Mouse (Mus musculus): ENCODE results near the gene Lsm2. TPM values are rescaled to one million over a fixed set of nuclear protein-coding genes. Genes with fewer than 3 reads are reported as not detected.
A peak's percentile ranks its signal among the peaks of the same experiment; 100 is the strongest.
"Not testable (repeated sequence)": the region's sequence is repeated elsewhere in the genome, so short reads cannot be mapped to it uniquely, and the experiment has no call there.

Gene Lsm2
- polyA plus RNA-seq, 1 experiment: 95.0 TPM

DNA sequence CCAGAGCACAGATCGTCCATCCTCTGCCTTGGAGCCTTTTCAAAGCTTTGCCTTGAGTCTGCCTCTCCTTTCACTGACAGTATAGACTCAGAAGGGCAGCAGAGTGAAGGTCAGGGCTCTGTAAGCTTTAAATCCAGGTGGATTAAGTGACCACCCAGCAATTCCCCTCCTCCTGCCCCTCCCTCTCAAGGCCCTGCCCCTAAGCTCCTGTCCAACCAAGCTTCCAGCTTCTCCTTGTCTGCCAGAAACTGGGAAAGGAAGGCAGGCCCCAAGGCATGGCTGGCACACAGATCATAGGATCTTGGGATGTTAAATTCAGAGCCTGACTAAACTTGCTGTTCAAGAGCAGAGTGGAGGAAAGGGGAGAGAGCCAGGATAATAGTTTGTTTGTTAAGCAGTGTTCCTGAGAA, 17.0 kb upstream of the Lsm2 start:
- Histone ChIP-seq H3K9me3 (no peaks in the 10 kb centered on the region), H3K4me3 (replicated peaks) (no peak overlapping the region), H3K36me3 (replicated peaks; ENCODE audit: low read length) (no peaks in the 10 kb centered on the region), H3K27me3 (replicated peaks) (peaks cover 74% of the 10 kb centered on the region), H3K4me1 (peaks cover 36% of the 10 kb centered on the region)
- no peak for TF ChIP-seq FLI1 (IDR thresholded peaks at IDR 0.05; ENCODE audit: low read length)
- TF ChIP-seq GATA1 (IDR thresholded peaks at IDR 0.05; ENCODE audit: borderline replicate concordance, low read length): no peak

GRCm38 (mm10) chr17:34965627-34966026, 16.0 kb upstream of the Lsm2 start:
- no peak for TF ChIP-seq GATA1 (IDR thresholded peaks at IDR 0.05; ENCODE audit: borderline replicate concordance, low read length)
- TF ChIP-seq FLI1 (IDR thresholded peaks at IDR 0.05; ENCODE audit: low read length): no peak
- Histone ChIP-seq H3K4me1 (peaks cover 30% of the 10 kb centered on the region), H3K36me3 (replicated peaks; ENCODE audit: low read length) (no peaks in the 10 kb centered on the region), H3K27me3 (replicated peaks) (peaks cover 69% of the 10 kb centered on the region), H3K9me3 (no peaks in the 10 kb centered on the region), H3K4me3 (replicated peaks) (no peak overlapping the region)

DNA sequence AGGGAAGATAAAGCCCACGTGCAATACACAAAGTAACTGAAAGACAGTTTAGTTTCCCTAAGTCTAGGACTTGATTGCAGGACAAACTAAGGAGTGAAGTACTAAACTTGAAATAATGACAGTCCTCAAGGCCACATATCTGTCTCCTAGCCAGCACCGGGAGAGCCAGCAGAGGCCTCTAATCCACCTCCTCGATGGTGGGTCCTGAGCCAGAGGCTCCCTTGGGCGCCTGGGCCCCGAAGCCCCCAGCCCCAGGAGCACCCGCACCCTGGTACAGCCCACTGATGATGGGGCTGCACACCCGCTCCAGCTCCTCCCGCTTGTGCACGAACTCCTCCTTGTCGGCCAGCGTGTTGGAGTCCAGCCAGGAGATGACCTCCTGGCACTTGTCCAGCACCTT, 11.8 kb upstream of the Lsm2 start, which contains the start of gene Gm20481:
Gene Gm20481, plus strand, starts transcription at position 91 of the 400 bp plus-strand sequence.
- not testable (repeated sequence) for H3K4me3 ChIP-seq (replicated peaks); H3K9me3 ChIP-seq; H3K36me3 ChIP-seq (replicated peaks; ENCODE audit: low read length)
- peaks cover 57% of the 10 kb centered on the region for H3K27me3 ChIP-seq (replicated peaks)
- H3K4me1 ChIP-seq: peaks cover 27% of the 10 kb centered on the region

- peaks cover 20% of the 10 kb centered on the region for H3K4me1 ChIP-seq
- not testable (repeated sequence) for H3K4me3 ChIP-seq (replicated peaks); H3K36me3 ChIP-seq (replicated peaks; ENCODE audit: low read length); H3K9me3 ChIP-seq
- H3K27me3 ChIP-seq (replicated peaks): peaks cover 54% of the 10 kb centered on the region
Observed at GRCm38 (mm10) chr17:34970850-34971249, 10.8 kb upstream of the Lsm2 start.

- H3K4me3 ChIP-seq (replicated peaks); H3K9me3 ChIP-seq; H3K36me3 ChIP-seq (replicated peaks; ENCODE audit: low read length): not testable (repeated sequence)
- peaks cover 22% of the 10 kb centered on the region for H3K4me1 ChIP-seq
- H3K27me3 ChIP-seq (replicated peaks): peaks cover 50% of the 10 kb centered on the region
Observed at GRCm38 (mm10) chr17:34971694-34972068, 10.0 kb upstream of the Lsm2 start.

- not testable (repeated sequence) for H3K9me3 ChIP-seq; H3K36me3 ChIP-seq (replicated peaks; ENCODE audit: low read length)
- H3K4me3 ChIP-seq (replicated peaks): peak within 1 kb of the TSS; percentile 90
- H3K4me1 ChIP-seq: peaks cover 22% of the 10 kb centered on the region
- peaks cover 50% of the 10 kb centered on the region for H3K27me3 ChIP-seq (replicated peaks)
Observed at GRCm38 (mm10) chr17:34972069-34972749, 9.5 kb upstream of the Lsm2 start, which contains the start of the genes Hspa1a and Hspa1l. Gene Hspa1a (minus strand): TSS chr17:34972156. Gene Hspa1l (plus strand): TSS chr17:34972703.

- Histone ChIP-seq H3K36me3 (replicated peaks; ENCODE audit: low read length) (no peaks in the 10 kb centered on the region), H3K4me3 (replicated peaks) (no peak overlapping the region), H3K9me3 (no peaks in the 10 kb centered on the region), H3K4me1 (peaks cover 17% of the 10 kb centered on the region), H3K27me3 (replicated peaks) (peaks cover 30% of the 10 kb centered on the region)
- TF ChIP-seq FLI1 (IDR thresholded peaks at IDR 0.05; ENCODE audit: low read length): no peak
- no peak for TF ChIP-seq GATA1 (IDR thresholded peaks at IDR 0.05; ENCODE audit: borderline replicate concordance, low read length)
Observed at GRCm38 (mm10) chr17:34975581-34976492, 5.8 kb upstream of the Lsm2 start.

- Histone ChIP-seq H3K27me3 (replicated peaks) (peaks cover 30% of the 10 kb centered on the region), H3K9me3 (no peaks in the 10 kb centered on the region), H3K36me3 (replicated peaks; ENCODE audit: low read length) (no peaks in the 10 kb centered on the region), H3K4me3 (replicated peaks) (no peak overlapping the region), H3K4me1 (peaks cover 19% of the 10 kb centered on the region)
- TF ChIP-seq FLI1 (IDR thresholded peaks at IDR 0.05; ENCODE audit: low read length) (no peak), GATA1 (IDR thresholded peaks at IDR 0.05; ENCODE audit: borderline replicate concordance, low read length) (no peak)
Observed at GRCm38 (mm10) chr17:34977000-34977399, 4.7 kb upstream of the Lsm2 start.

- no peaks in the 10 kb centered on the region for H3K9me3 ChIP-seq
- H3K4me3 ChIP-seq (replicated peaks): no peak overlapping the region
- no peaks in the 10 kb centered on the region for H3K36me3 ChIP-seq (replicated peaks; ENCODE audit: low read length)
- peaks cover 22% of the 10 kb centered on the region for H3K4me1 ChIP-seq
- no peak for TF ChIP-seq GATA1 (IDR thresholded peaks at IDR 0.05; ENCODE audit: borderline replicate concordance, low read length)
- H3K27me3 ChIP-seq (replicated peaks): peaks cover 20% of the 10 kb centered on the region
Observed at GRCm38 (mm10) chr17:34978239-34978638, 3.4 kb upstream of the Lsm2 start.

DNA sequence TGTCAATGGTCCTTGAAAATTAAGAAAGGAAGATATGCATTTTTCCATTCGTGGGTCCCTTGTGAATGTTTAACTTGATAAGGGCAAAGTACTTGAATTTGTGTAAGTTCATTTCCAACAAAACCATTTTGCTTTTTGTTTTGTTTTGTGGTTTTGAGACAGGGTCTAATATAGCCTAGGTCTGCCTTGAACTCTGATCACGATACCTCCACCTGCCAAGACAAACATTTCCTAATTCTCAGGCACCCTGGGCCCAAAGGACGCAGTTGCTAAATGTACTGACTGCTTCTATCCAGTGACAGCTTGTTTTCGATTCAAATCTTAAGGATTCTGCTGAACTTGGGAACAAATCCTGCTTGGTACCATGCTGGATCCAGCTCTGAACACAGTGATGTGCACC, 2.0 kb upstream of the Lsm2 start:
- Histone ChIP-seq H3K27me3 (replicated peaks) (peaks cover 8% of the 10 kb centered on the region), H3K9me3 (no peaks in the 10 kb centered on the region), H3K36me3 (replicated peaks; ENCODE audit: low read length) (peaks cover 2% of the 10 kb centered on the region), H3K4me1 (peaks cover 29% of the 10 kb centered on the region), H3K4me3 (replicated peaks) (no peak overlapping the region)
- TF ChIP-seq GATA1 (IDR thresholded peaks at IDR 0.05; ENCODE audit: borderline replicate concordance, low read length) (no peak), FLI1 (IDR thresholded peaks at IDR 0.05; ENCODE audit: low read length) (no peak)

Data from megakaryocyte, embryonic 14.5 days (primary cell).